Mouse (Mus musculus): ENCODE results near the gene Irf2bpl. TPM values are rescaled to one million over a fixed set of nuclear protein-coding genes. Genes with fewer than 3 reads are reported as not detected.
A peak's percentile ranks its signal among the peaks of the same experiment; 100 is the strongest.

Irf2bpl gene
- polyA plus RNA-seq (2015; fragmentation: Nextera tagmentation; extraction: Ambion mirVana) = 94.9 and 95.8 TPM in 2 replicates

DNA sequence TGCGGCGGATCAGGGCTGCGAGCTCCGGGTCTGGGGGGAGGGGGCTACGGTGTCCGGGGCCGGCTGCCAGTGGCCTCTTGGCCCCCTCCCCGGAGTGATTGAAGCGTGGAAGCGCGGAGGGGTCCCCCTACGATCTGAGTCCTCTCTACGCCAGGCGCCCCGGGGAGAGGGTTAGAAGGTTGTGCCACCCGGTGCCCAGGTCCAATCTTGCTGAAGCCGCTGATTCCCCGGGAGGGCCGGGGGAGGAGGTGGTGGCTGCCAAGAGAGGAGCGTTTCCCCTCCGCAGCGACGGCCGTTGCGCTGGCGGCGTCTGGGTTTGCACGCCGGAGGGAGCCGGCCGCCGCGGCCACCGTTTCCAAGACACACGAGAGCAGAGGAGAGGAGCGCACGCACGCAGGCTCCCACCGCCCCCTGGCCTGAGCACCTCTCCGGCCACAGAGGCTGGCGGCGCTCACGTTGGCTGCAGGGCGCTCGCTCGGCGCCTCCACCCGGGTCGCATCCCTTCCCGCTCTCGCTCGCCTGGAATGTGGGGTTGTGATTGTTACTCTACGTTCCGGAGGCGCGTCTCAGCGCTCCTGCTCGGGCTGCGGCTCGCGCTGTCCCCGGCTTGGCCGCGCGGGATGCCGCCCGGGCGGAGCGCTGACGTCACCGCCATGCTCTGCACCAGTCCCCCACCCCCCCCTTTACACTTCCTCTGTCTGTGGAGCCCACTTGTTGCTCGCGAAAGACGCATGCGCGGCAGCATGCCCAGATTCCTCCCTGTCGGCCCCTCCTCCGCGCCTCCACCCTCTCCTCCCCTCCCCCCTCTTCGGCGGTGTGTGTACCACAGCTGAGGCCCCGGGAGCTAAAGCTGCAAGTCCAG, at the start of gene Irf2bpl:
Gene Irf2bpl (minus strand): TSS at position 602 of the 862 bp plus-strand sequence.
- H3K36me3 ChIP-seq = no peaks in the 10 kb centered on the region
- peak within 1 kb of the TSS; percentile 98 for H3K4me3 ChIP-seq
- H3K9me3 ChIP-seq = no peaks in the 10 kb centered on the region
- H3K4me2 ChIP-seq (replicated peaks) = peak within 1 kb of the TSS; percentile 89
- peak within 1 kb of the TSS; percentile 100 for H3K27ac ChIP-seq (replicated peaks)
- WGBS = under 1% methylated on average over 70 of the region's 82 CpGs
- H3K4me1 ChIP-seq = peaks cover 61% of the 10 kb centered on the region
- ATAC-seq (replicated peaks) = peak; percentile 88
- H3K27me3 ChIP-seq = no peaks in the 10 kb centered on the region
- peak within 1 kb of the TSS; percentile 98 for H3K9ac ChIP-seq (replicated peaks)

DNA sequence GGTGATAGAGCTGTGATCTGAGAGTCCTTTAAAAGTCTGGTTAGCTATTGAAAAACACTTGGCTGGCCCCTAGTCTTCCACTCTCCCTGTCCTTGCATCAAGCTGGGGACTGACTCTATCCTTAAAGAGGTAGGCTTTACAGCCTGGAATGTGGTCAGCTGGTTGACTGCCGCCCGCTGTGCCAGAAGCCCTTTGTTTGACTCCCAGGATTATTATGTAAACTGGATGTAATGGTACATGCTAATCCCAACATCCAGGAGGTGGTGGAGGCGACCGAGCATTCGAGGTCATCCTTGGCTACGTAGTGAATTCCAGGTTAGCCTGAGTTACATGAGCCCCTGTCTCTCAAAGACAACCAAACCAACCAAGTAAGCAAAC, 48.0 kb upstream of the Irf2bpl start:
- Histone ChIP-seq H3K27ac (replicated peaks) (no peak overlapping the region), H3K27me3 (no peaks in the 10 kb centered on the region), H3K9ac (replicated peaks) (no peak overlapping the region), H3K9me3 (no peaks in the 10 kb centered on the region), H3K4me2 (replicated peaks) (no peak overlapping the region), H3K4me1 (peaks cover 7% of the 10 kb centered on the region; the same call in 1 of the 2 replicates), H3K4me3 (no peak overlapping the region), H3K36me3 (no peaks in the 10 kb centered on the region)
- 22% methylated on average over 6 of the region's 6 CpGs for WGBS
- no peak for ATAC-seq (replicated peaks)

DNA sequence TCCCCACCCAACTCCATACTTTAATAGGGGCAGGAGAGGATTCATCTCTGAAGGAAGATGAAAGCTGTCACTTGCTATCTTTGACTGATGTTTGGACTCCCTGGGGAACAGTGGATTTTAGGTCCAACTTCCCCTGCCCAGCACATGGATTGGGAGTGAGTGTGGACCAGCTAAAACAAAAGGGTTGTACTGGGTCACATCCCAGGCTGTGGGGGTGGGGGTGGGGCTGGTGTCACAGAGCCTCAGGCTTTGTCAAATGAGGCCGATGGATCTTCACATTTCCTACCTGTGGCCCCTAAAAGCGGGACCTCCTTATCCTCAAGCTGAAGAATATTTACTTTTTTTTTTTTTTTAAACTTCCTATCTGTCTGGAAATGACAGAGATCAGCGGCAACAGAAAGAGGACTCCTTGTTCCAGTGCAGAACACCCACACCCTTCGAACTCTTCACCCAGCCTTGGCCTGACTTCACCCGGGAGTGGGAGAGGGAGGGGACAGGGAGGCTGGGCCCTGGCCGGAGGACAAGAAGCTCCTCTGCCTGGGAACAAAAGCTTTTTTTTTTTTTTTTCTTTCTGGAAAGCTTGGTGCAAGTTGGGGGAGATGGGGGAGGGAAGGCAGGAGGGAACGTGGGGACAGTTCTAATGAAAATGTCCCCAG, 47.4 kb upstream of the Irf2bpl start:
- H3K27ac ChIP-seq (replicated peaks) = no peak overlapping the region
- no peaks in the 10 kb centered on the region for H3K27me3 ChIP-seq
- 14% methylated on average over 7 of the region's 7 CpGs for WGBS
- H3K9ac ChIP-seq (replicated peaks) = no peak overlapping the region
- no peak for ATAC-seq (replicated peaks)
- H3K9me3 ChIP-seq = no peaks in the 10 kb centered on the region
- no peaks in the 10 kb centered on the region for H3K36me3 ChIP-seq
- H3K4me3 ChIP-seq = no peak overlapping the region
- H3K4me1 ChIP-seq = peaks cover 7% of the 10 kb centered on the region; the same call in 1 of the 2 replicates
- no peak overlapping the region for H3K4me2 ChIP-seq (replicated peaks)

DNA sequence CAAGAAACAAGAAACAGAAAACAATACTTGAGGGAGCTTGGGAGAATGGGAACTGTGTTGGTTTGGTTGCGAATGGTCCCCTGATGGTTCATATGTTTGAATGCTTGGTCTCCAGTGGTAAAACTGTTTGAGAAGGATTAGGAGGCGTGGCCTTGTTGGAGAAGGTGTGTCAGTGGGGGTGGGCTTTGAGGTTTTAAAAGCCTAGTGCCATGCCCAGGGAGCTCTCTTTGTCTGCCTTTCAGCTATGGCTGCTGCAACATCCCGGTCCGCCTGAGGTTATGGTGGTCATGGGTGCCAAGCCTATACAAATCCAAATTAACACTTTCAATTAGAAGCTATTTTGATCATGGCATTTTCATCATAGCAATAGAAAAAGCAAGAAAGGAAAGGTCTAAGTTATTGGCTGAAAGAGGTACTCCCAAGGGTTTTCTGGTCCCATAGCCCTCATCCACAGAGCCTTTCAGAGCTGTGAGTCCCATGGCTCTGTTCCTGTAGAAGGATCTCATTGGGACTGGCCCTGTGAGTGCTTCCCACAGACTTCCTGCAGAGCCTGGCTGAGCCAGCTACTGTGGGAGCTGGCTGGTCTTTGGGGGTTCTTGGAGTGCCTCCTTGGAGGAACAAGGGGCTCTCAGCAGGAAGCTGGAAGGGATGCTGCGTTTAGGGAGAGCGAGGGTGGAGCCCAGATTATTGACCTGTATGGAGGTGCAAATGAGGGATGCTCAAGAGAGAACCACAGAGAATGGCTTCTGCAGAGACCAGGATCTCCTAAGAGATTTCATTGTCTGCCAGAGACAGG, 46.5 kb upstream of the Irf2bpl start:
- H3K4me2 ChIP-seq (replicated peaks) = no peak overlapping the region
- no peak for ATAC-seq (replicated peaks)
- no peaks in the 10 kb centered on the region for H3K9me3 ChIP-seq
- H3K36me3 ChIP-seq = no peaks in the 10 kb centered on the region
- peaks cover 7% of the 10 kb centered on the region; the same call in 1 of the 2 replicates for H3K4me1 ChIP-seq
- H3K9ac ChIP-seq (replicated peaks) = no peak overlapping the region
- no peaks in the 10 kb centered on the region for H3K27me3 ChIP-seq
- 74% methylated on average over 6 of the region's 6 CpGs for WGBS
- no peak overlapping the region for H3K27ac ChIP-seq (replicated peaks)
- no peak overlapping the region for H3K4me3 ChIP-seq

DNA sequence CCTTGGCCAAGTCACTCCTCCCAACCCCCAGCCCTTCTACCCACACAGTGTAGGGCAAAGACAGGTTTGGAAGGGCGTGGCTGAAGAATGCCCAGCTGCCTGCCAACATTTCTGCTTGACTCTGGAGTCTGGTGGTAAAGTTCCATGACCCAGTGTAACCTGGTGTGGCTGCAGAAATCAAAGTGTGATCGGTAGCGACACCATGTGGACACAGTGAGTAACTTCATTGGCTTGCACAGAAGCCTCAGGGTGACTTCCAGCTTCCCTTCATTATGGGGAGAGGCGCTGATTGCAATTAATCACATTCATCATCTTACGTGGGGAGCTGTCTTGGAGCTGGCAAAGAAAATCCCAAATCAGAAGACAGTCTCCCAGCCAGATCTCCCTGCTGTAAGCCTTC, 39.2 kb upstream of the Irf2bpl start:
- no peaks in the 10 kb centered on the region for H3K27me3 ChIP-seq
- H3K9me3 ChIP-seq = no peaks in the 10 kb centered on the region
- H3K27ac ChIP-seq (replicated peaks) = peak overlapping the region; percentile 81
- no peak overlapping the region for H3K9ac ChIP-seq (replicated peaks)
- 5% methylated on average over 5 of the region's 5 CpGs for WGBS
- H3K4me3 ChIP-seq = no peak overlapping the region
- H3K4me1 ChIP-seq = peaks cover 23% of the 10 kb centered on the region
- H3K36me3 ChIP-seq = no peaks in the 10 kb centered on the region
- peak; percentile 72 for ATAC-seq (replicated peaks)
- H3K4me2 ChIP-seq (replicated peaks) = no peak overlapping the region

DNA sequence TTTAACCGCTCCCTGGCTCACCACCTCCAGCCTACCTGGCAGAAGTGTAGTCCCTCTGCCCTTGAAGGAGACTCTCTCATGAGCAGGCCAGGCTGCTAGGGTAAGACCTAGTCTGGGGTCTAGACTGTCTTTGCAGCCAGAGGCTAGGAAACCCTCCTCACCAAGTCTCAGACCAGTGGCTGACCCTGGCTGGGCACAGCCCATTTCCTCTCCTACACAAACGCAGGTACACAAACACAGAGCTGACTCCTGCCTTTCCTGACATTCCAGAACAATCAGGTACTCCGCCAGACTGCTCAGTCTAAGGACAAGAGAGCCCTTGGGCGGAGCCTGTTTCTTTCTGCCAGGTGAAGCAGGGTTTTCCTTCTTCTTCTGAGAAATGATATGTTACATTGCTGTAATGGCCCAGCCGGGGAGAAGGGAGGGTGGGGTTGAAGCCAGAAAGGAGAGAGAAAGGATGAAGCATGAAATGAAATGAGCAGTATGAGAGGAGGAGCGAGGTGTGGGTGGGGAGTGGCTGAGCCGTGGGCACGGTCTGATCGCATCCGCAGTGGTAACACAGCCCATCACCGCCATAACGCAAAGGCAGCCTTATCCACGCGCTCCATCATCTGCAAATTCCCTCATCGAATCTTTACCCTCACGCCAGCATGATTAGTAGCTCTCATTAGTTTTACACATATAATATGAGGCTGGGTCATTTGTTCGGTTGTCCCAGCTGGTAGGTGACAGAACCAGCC, 34.6 kb upstream of the Irf2bpl start:
- no peaks in the 10 kb centered on the region for H3K36me3 ChIP-seq
- whole genome bisulfite sequencing = 75% methylated on average over 17 of the region's 17 CpGs
- H3K27ac ChIP-seq (replicated peaks) = peak overlapping the region; percentile 76
- H3K4me1 ChIP-seq = peaks cover 50% of the 10 kb centered on the region
- H3K9ac ChIP-seq (replicated peaks) = no peak overlapping the region
- H3K4me2 ChIP-seq (replicated peaks) = no peak overlapping the region
- H3K27me3 ChIP-seq = no peaks in the 10 kb centered on the region
- no peak for ATAC-seq (replicated peaks)
- H3K9me3 ChIP-seq = no peaks in the 10 kb centered on the region
- no peak overlapping the region for H3K4me3 ChIP-seq

DNA sequence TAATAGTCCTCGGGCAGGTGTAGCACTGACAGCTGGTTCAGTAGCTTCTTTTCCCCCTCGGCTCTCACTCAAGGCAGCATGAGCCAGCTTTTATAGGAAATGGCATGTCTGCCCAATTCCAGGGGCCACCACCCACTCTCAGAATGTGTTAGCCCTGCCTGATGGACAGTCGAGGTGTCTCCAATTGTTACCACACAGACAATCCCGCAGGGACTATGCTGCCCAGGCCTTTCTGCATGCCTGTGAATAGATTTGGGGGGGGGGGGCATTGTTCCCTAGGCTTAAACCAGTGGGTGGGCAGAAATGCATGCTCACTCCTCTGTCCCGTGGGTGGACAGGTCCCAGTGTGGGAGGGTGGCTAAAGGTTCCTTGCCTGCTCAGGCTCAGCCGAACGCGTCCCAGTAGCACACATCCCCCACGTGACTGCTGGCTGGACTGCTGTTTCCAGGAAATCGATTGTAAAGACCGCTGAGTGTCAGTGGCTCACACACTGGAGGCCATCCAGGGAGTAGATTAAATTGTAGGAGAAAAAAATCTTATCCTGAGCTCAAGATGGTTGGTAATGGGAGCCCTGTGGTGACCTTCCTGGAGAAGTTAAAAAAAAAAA, 33.9 kb upstream of the Irf2bpl start:
- Histone ChIP-seq H3K4me1 (peaks cover 44% of the 10 kb centered on the region), H3K4me3 (no peak overlapping the region), H3K9ac (replicated peaks) (peak overlapping the region; percentile 15; the same call in 1 of the 2 replicates), H3K9me3 (no peaks in the 10 kb centered on the region), H3K27me3 (no peaks in the 10 kb centered on the region), H3K27ac (replicated peaks) (peak overlapping the region; percentile 76), H3K36me3 (no peaks in the 10 kb centered on the region), H3K4me2 (replicated peaks) (no peak overlapping the region)
- 22% methylated on average over 11 of the region's 11 CpGs for WGBS
- no peak; the same call in 1 of the 2 replicates for ATAC-seq (replicated peaks)

DNA sequence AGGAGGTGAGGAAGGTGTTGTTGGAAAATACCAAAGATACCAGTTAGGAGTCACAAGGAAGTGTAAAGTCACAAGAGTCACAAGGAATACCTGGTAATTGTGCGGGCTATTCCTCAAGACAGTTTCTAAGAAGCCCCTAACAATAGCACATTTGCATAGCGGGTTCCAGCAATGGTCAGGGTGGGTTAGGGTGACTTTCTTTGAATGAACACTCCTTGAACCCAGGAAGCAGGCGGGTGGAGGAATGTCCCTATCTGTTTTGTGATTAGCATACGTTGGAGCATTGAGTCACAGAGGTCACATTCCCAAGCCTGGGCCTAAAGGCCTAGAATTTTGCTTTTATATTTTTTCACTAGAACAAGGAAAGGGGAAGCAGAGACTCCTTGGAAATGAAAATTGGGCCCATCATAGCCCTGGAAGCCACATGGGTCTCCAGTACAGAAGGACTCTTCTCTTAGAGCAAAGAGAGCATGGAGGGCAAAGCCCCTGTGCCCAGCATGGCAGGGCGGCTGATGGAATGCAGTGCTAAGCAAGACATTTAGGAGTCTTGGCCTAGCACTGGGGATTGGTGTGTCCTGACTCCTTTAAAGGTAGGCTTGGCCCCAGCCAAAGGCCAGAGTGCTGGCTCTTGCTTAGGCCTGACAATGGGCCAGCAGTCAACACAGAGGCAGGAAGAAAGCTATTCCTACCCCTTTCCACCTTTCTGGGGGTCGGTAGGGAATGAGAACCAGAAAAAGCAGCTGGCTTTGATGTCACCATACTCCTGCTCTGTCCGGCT, 32.4 kb upstream of the Irf2bpl start:
- Histone ChIP-seq H3K9ac (replicated peaks) (no peak overlapping the region), H3K4me2 (replicated peaks) (no peak overlapping the region), H3K27me3 (no peaks in the 10 kb centered on the region), H3K36me3 (no peaks in the 10 kb centered on the region), H3K27ac (replicated peaks) (peak overlapping the region; percentile 76), H3K4me1 (peaks cover 49% of the 10 kb centered on the region), H3K9me3 (no peaks in the 10 kb centered on the region), H3K4me3 (no peak overlapping the region)
- WGBS = 86% methylated on average over 7 of the region's 7 CpGs
- ATAC-seq (replicated peaks) = no peak

DNA sequence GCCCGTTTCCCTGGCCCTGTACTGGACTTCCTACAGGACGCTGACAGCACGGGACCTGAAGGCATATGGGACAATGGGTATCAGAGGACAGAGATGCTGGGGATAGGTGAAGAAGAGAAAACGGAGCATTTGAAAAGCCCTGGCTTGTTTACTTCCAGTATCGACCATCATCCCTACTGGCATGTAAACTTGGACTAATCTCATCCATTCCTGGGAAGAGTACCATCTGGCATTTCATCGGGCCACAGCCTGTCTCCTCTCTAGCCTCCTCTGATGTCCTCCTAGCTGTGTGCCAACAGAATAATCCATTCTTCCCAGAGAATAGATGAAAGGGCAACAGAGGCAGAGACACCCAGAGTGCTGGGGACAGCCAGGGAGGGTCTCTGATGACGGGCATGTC, 31.0 kb upstream of the Irf2bpl start:
- H3K36me3 ChIP-seq = no peaks in the 10 kb centered on the region
- H3K4me1 ChIP-seq = peaks cover 61% of the 10 kb centered on the region
- H3K4me3 ChIP-seq = no peak overlapping the region
- no peaks in the 10 kb centered on the region for H3K27me3 ChIP-seq
- no peak overlapping the region for H3K4me2 ChIP-seq (replicated peaks)
- H3K27ac ChIP-seq (replicated peaks) = 0 out of 2 replicates have a peak overlapping the region, but pooled peaks have one; percentile 8
- no peak for ATAC-seq (replicated peaks)
- no peak overlapping the region for H3K9ac ChIP-seq (replicated peaks)
- H3K9me3 ChIP-seq = no peaks in the 10 kb centered on the region
- 64% methylated on average over 7 of the region's 7 CpGs for WGBS

DNA sequence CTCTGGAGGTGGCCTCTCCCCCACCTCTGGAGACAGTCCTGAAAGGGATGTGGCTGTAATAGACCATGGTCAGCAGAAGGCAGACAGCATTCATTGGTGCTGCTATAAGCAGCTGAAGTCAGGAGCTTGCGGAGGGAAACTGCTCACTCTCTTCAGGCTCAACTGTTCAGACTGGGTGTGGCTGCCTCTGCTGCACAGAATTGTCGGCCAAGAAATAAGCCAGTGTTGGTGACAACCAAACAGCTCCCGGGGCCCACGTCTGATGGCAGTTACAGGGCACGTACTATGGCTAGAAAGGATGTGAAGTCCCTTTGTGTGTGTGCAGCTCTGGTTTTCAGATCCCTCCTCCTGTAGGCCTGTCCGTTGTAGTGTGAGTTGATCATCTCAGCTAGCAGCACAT, 30.2 kb upstream of the Irf2bpl start:
- Histone ChIP-seq H3K9ac (replicated peaks) (no peak overlapping the region), H3K36me3 (no peaks in the 10 kb centered on the region), H3K4me3 (no peak overlapping the region), H3K4me1 (peaks cover 67% of the 10 kb centered on the region), H3K9me3 (no peaks in the 10 kb centered on the region), H3K4me2 (replicated peaks) (no peak overlapping the region), H3K27me3 (no peaks in the 10 kb centered on the region), H3K27ac (replicated peaks) (peak overlapping the region; percentile 46)
- no peak for ATAC-seq (replicated peaks)
- WGBS = 67% methylated on average over 6 of the region's 6 CpGs
